Mouse (Mus musculus): ENCODE results near the gene Gm29776. TPM values are rescaled to one million over a fixed set of nuclear protein-coding genes. Genes with fewer than 3 reads are reported as not detected.

Gm29776 gene
- 0.05 TPM in 2 replicates for polyA plus RNA-seq (2012; rRNA removed)

GRCm38 (mm10) chr14:54698733-54699132 is at the start of gene Gm29776:
Gm29776 (minus strand) TSS chr14:54698833.

DNA sequence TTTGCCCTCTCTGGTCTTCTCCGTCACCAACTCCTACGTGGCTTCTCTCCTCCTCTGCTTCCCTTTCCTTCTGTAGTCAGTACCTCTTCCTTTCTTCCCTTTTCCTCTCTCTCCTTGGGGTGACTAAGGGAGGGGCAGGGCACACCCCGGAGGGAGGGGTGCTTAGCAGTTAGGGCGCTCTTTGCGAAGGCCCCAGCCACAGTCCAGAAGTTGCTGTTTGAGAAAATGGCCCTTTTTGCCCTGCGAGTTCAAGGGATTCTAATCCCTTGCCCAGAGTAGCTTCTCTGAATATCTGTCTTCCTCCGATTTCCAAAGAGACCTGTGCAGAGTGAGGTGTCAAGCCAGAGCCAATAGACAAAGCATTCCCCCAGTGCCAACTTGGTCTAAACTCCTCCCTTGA is 13.4 kb upstream of the Gm29776 start, which contains the start of gene Cebpe:
Gene Cebpe, minus strand, starts transcription at position 101 of the 400 bp plus-strand sequence.

DNA sequence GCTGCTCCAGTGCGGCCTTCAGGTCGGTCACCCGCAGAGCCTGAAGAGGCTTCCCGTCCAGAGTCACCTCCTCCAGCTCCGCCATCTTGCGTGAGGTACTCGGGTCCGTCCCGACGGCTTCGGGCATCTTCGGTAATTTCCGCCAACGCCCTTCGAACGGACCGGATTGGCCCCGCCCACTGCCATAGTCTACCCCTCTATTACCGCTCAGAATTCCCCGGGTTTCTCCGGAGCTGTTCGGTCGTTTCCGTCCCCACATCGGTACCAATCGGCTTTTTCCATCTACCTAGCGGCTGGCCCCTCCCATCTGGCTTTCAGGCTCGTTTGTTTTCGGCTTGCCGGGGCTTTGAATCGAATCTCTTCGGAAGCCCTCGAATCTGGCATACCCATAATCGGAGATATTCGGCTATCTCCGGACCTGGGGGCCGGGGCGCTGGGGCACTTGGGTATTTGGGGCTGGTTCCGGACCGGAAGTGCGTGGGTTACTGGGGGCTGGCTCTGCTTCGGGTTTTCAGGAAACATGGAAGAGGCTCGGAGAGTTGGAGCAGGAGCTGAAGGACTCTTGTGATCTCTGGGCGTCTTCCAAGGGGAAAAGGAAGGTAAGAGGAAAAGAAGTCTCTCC is 12.0 kb downstream of the Gm29776 start, which contains the start of gene Acin1:
Gene Acin1, minus strand, starts transcription at position 410 of the 622 bp plus-strand sequence.

DNA sequence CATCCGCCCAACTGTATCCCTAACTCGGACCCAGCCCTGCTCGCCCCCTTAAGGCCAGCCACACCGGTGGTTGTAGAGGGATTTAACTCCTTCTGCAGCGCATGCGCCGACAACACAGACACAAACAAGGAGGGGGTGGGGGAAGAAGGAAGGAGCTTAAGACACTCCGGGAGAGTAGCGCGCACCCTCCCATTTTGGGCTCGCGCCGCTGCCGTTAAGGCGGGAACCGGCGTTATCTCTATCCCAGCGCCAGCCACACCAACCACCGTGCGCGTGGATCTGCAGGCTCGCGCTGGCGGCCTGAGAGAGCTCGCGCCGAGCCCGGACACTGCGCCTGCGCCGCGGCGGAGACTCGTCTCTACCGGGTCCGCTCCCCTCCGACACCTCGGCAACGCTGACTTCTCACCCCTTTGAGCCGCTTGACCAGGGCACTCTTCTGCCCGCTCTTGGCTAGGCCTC is 12.5 kb downstream of the Gm29776 start, which contains the start of gene 1700123O20Rik:
Gene 1700123O20Rik, plus strand, starts transcription at position 154 of the 459 bp plus-strand sequence.

Other genes with a start within 250 kb of the Gm29776 start
- 10.2 and 12.6 TPM in 2 replicates for gene Lrp10, start 234.7 kb downstream of the Gm29776 start, polyA plus RNA-seq (2012; rRNA removed)
- 0.06 and 0.08 TPM in 2 replicates for gene Rem2, start 222.7 kb downstream of the Gm29776 start, polyA plus RNA-seq (2012; rRNA removed)
- gene Prmt5, start 181.3 kb downstream of the Gm29776 start, polyA plus RNA-seq (2012; rRNA removed) = 23.5 and 25.7 TPM in 2 replicates
- gene Haus4, start 144.2 kb downstream of the Gm29776 start, polyA plus RNA-seq (2012; rRNA removed) = 23.2 and 26.4 TPM in 2 replicates
- 3.7 and 4.5 TPM in 2 replicates for gene Ajuba, start 121.3 kb downstream of the Gm29776 start, polyA plus RNA-seq (2012; rRNA removed)
- 3.8 and 4.0 TPM in 2 replicates for gene 4931414P19Rik, start 92.8 kb downstream of the Gm29776 start, polyA plus RNA-seq (2012; rRNA removed)
- 104 and 126 TPM in 2 replicates for gene Psmb5, start 80.8 kb downstream of the Gm29776 start, polyA plus RNA-seq (2012; rRNA removed)
- 0.01 TPM in 1 of 2 replicates, not detected in the other for gene Psmb11, start 77.4 kb downstream of the Gm29776 start, polyA plus RNA-seq (2012; rRNA removed)
- gene Gm17606, start 57.9 kb downstream of the Gm29776 start, polyA plus RNA-seq (2012; rRNA removed) = not detected in 2 replicates
- gene Cdh24, start 57.5 kb downstream of the Gm29776 start, polyA plus RNA-seq (2012; rRNA removed) = 1.00 and 1.1 TPM in 2 replicates
- gene 1700123O20Rik, start 12.6 kb downstream of the Gm29776 start, polyA plus RNA-seq (2012; rRNA removed) = 32.7 and 36.7 TPM in 2 replicates
- gene Acin1, start 11.9 kb downstream of the Gm29776 start, polyA plus RNA-seq (2012; rRNA removed) = 71.1 and 71.7 TPM in 2 replicates
- 5.1 and 7.5 TPM in 2 replicates for gene Cebpe, start 13.3 kb upstream of the Gm29776 start, polyA plus RNA-seq (2012; rRNA removed)
- 2.9 and 3.6 TPM in 2 replicates for gene Slc7a8, start 83.1 kb upstream of the Gm29776 start, polyA plus RNA-seq (2012; rRNA removed)
- not detected in 2 replicates for gene Rnf212b, start 115.3 kb upstream of the Gm29776 start, polyA plus RNA-seq (2012; rRNA removed)
- 1.1 and 1.2 TPM in 2 replicates for gene Homez, start 172.1 kb upstream of the Gm29776 start, polyA plus RNA-seq (2012; rRNA removed)
- 2.6 and 3.0 TPM in 2 replicates for gene Ppp1r3e, start 178.7 kb upstream of the Gm29776 start, polyA plus RNA-seq (2012; rRNA removed)
- 4.9 and 5.8 TPM in 2 replicates for gene Bcl2l2, start 184.5 kb upstream of the Gm29776 start, polyA plus RNA-seq (2012; rRNA removed)
- gene Gm20521, start 184.6 kb upstream of the Gm29776 start, polyA plus RNA-seq (2012; rRNA removed) = 0.09 and 0.10 TPM in 2 replicates
- gene Pabpn1, start 193.7 kb upstream of the Gm29776 start, polyA plus RNA-seq (2012; rRNA removed) = 115 and 131 TPM in 2 replicates
- 2.8 and 5.0 TPM in 2 replicates for gene Slc22a17, start 214.3 kb upstream of the Gm29776 start, polyA plus RNA-seq (2012; rRNA removed)
- 0.25 and 0.83 TPM in 2 replicates for gene Efs, start 227.3 kb upstream of the Gm29776 start, polyA plus RNA-seq (2012; rRNA removed)
- not detected in 2 replicates for gene Il25, start 233.9 kb upstream of the Gm29776 start, polyA plus RNA-seq (2012; rRNA removed)
- 0.12 TPM in 1 of 2 replicates, not detected in the other for gene Cmtm5, start 237.4 kb upstream of the Gm29776 start, polyA plus RNA-seq (2012; rRNA removed)